Mouse (Mus musculus) midbrain, embryonic 13.5 days (tissue): ENCODE results near the gene Lrrc4b. TPM values are rescaled to one million over a fixed set of nuclear protein-coding genes. Genes with fewer than 3 reads are reported as not detected.
A peak's percentile ranks its signal among the peaks of the same experiment; 100 is the strongest.

Source experiments
- ATAC-seq: fragments of 200-750 bp; cut with Nextera tagmentation; 2 replicates; pipeline ENCODE4 v1.8.0; 2017; ENCODE audit warnings: mild to moderate bottlenecking, moderate TSS enrichment, moderate library complexity
- H3K27ac ChIP-seq: fragments of 300-500 bp; sonication (generic); 2 replicates; pipeline ENCODE4 v1.5.1; 2015; ENCODE audit warnings: inconsistent platforms, mild to moderate bottlenecking, moderate library complexity
- H3K27me3 ChIP-seq: fragments of 300-500 bp; sonication (generic); 2 replicates; pipeline ENCODE4 v1.6.1; 2015; ENCODE audit warnings: mild to moderate bottlenecking, inconsistent platforms
- H3K36me3 ChIP-seq: fragments of 300-500 bp; sonication (generic); 2 replicates; pipeline ENCODE4 v1.6.1; 2015; ENCODE audit warnings: mild to moderate bottlenecking, inconsistent platforms
- H3K4me1 ChIP-seq: fragments of 300-500 bp; sonication (generic); replicated peaks from 2 replicates; pipeline ENCODE4 v1.6.1; 2015; ENCODE audit warnings: inconsistent platforms
- H3K4me2 ChIP-seq: fragments of 300-500 bp; sonication (generic); replicated peaks from 2 replicates; pipeline ENCODE4 v1.6.1; 2015; ENCODE audit warnings: moderate library complexity, mild to moderate bottlenecking, inconsistent platforms
- H3K4me3 ChIP-seq: fragments of 300-500 bp; sonication (generic); replicated peaks from 2 replicates; pipeline ENCODE4 v1.5.1; 2015; ENCODE audit warnings: mild to moderate bottlenecking, inconsistent platforms
- H3K9ac ChIP-seq: fragments of 300-500 bp; sonication (generic); replicated peaks from 2 replicates; pipeline ENCODE4 v1.6.1; 2015; ENCODE audit warnings: mild to moderate bottlenecking, inconsistent platforms
- H3K9me3 ChIP-seq: fragments of 300-500 bp; sonication (generic); 2 replicates; pipeline ENCODE4 v1.6.1; 2016; ENCODE audit warnings: mild to moderate bottlenecking, inconsistent platforms
- WGBS: fragments of 180-500 bp; shearing (Covaris S2); methylation state at CpG from one replicate; pipeline ENCODE4 v1.1.7; 2015; 5-methylcytosine and 5-hydroxymethylcytosine counted together
- polyA plus RNA-seq: library from polyadenylated mRNA; unstranded; fragments of >200 nt; fragmentation: Nextera tagmentation; extraction: Ambion mirVana; gene quantifications from 2 replicates; pipeline ENCODE4 v1.2.1, GENCODE M21; 2015

The Lrrc4b gene
- polyA plus RNA-seq, 1 experiment from 2014 or later = 15.7 TPM

GRCm38 (mm10) chr7:44466888-44467311, 38.1 kb downstream of the Lrrc4b start:
- Histone ChIP-seq H3K9me3 (no peaks in the 10 kb centered on the region), H3K36me3 (peaks cover 24% of the 10 kb centered on the region), H3K27me3 (0 out of 2 replicates have a peak, but pooled peaks cover 1% of the 10 kb centered on the region), H3K9ac (no peak overlapping the region), H3K4me3 (no peak overlapping the region), H3K27ac (peak overlapping the region; percentile 92), H3K4me1 (peaks cover 78% of the 10 kb centered on the region), H3K4me2 (no peak overlapping the region)
- peak; percentile 1; the same call in 1 of the 2 replicates for ATAC-seq
- 78% methylated on average over 16 of the region's 16 CpGs for WGBS

GRCm38 (mm10) chr7:44467811-44468411, 39.1 kb downstream of the Lrrc4b start, which contains the start of gene Josd2:
Gene Josd2 (plus strand): TSS chr7:44467980.
- Histone ChIP-seq H3K9ac (peak within 1 kb of the TSS; percentile 69), H3K36me3 (peaks cover 14% of the 10 kb centered on the region), H3K27me3 (no peaks in the 10 kb centered on the region), H3K4me3 (peak within 1 kb of the TSS; percentile 51), H3K4me1 (peaks cover 78% of the 10 kb centered on the region), H3K4me2 (peak within 1 kb of the TSS; percentile 74), H3K9me3 (no peaks in the 10 kb centered on the region), H3K27ac (peak within 1 kb of the TSS; percentile 92)
- 1% methylated on average over 42 of the region's 42 CpGs for WGBS
- peak; percentile 96 for ATAC-seq

GRCm38 (mm10) chr7:44468644-44469285, 39.9 kb downstream of the Lrrc4b start:
- peaks cover 77% of the 10 kb centered on the region for H3K4me1 ChIP-seq
- no peaks in the 10 kb centered on the region for H3K9me3 ChIP-seq
- no peak for ATAC-seq
- peaks cover 6% of the 10 kb centered on the region for H3K36me3 ChIP-seq
- 58% methylated on average over 15 of the region's 15 CpGs for WGBS
- H3K27ac ChIP-seq = peak overlapping the region; percentile 92
- peak overlapping the region; percentile 69 for H3K9ac ChIP-seq
- H3K27me3 ChIP-seq = no peaks in the 10 kb centered on the region
- peak overlapping the region; percentile 51 for H3K4me3 ChIP-seq
- H3K4me2 ChIP-seq = peak overlapping the region; percentile 74

GRCm38 (mm10) chr7:44469677-44470675, 41.2 kb downstream of the Lrrc4b start:
- Histone ChIP-seq H3K4me1 (peaks cover 77% of the 10 kb centered on the region), H3K27me3 (no peaks in the 10 kb centered on the region), H3K9me3 (no peaks in the 10 kb centered on the region), H3K27ac (peak overlapping the region; percentile 92), H3K36me3 (no peaks in the 10 kb centered on the region), H3K4me3 (no peak overlapping the region), H3K9ac (peak overlapping the region; percentile 11; the same call in 1 of the 2 replicates), H3K4me2 (peak overlapping the region; percentile 74; the same call in 1 of the 2 replicates)
- no peak for ATAC-seq
- 90% methylated on average over 16 of the region's 16 CpGs for WGBS

GRCm38 (mm10) chr7:44470696-44471612, 42.1 kb downstream of the Lrrc4b start:
- no peak for ATAC-seq
- Histone ChIP-seq H3K4me1 (peaks cover 73% of the 10 kb centered on the region), H3K27ac (no peak overlapping the region), H3K9me3 (no peaks in the 10 kb centered on the region), H3K9ac (no peak overlapping the region), H3K4me2 (no peak overlapping the region), H3K27me3 (0 out of 2 replicates have a peak, but pooled peaks cover 2% of the 10 kb centered on the region), H3K36me3 (no peaks in the 10 kb centered on the region), H3K4me3 (no peak overlapping the region)
- WGBS = 86% methylated on average over 16 of the region's 16 CpGs

GRCm38 (mm10) chr7:44471880-44472557, 43.2 kb downstream of the Lrrc4b start:
- WGBS = 55% methylated on average over 6 of the region's 6 CpGs
- H3K4me3 ChIP-seq = no peak overlapping the region

GRCm38 (mm10) chr7:44472558-44472885, 43.7 kb downstream of the Lrrc4b start:
- peaks cover 59% of the 10 kb centered on the region for H3K4me1 ChIP-seq
- H3K27ac ChIP-seq = no peak overlapping the region; the same call in 1 of the 2 replicates
- 17% methylated on average over 1 of the region's 1 CpGs for WGBS
- H3K9ac ChIP-seq = no peak overlapping the region
- no peak overlapping the region for H3K4me3 ChIP-seq
- peaks cover 13% of the 10 kb centered on the region for H3K27me3 ChIP-seq
- no peak overlapping the region for H3K4me2 ChIP-seq
- H3K9me3 ChIP-seq = no peaks in the 10 kb centered on the region
- H3K36me3 ChIP-seq = no peaks in the 10 kb centered on the region
- ATAC-seq = no peak

More at GRCm38 (mm10) chr7:44471880-44472557, 43.2 kb downstream of the Lrrc4b start:
- ATAC-seq = no peak
- Histone ChIP-seq H3K9me3 (no peaks in the 10 kb centered on the region), H3K4me1 (peaks cover 64% of the 10 kb centered on the region), H3K36me3 (no peaks in the 10 kb centered on the region), H3K4me2 (no peak overlapping the region), H3K9ac (no peak overlapping the region), H3K27me3 (peaks cover 8% of the 10 kb centered on the region; the same call in 1 of the 2 replicates), H3K27ac (no peak overlapping the region; the same call in 1 of the 2 replicates)

GRCm38 (mm10) chr7:44472961-44473646, 44.3 kb downstream of the Lrrc4b start:
- Histone ChIP-seq H3K27me3 (peaks cover 18% of the 10 kb centered on the region), H3K27ac (no peak overlapping the region), H3K9me3 (no peaks in the 10 kb centered on the region), H3K36me3 (no peaks in the 10 kb centered on the region), H3K9ac (peak overlapping the region; percentile 32; the same call in 1 of the 2 replicates), H3K4me2 (no peak overlapping the region), H3K4me3 (no peak overlapping the region), H3K4me1 (peaks cover 59% of the 10 kb centered on the region)
- no peak for ATAC-seq
- 66% methylated on average over 9 of the region's 9 CpGs for WGBS

- 16% methylated on average over 4 of the region's 4 CpGs for WGBS
- peak; percentile 83 for ATAC-seq
- H3K9me3 ChIP-seq = no peaks in the 10 kb centered on the region
- peaks cover 29% of the 10 kb centered on the region for H3K27me3 ChIP-seq
- peak overlapping the region; percentile 9; the same call in 1 of the 2 replicates for H3K4me2 ChIP-seq
- no peak overlapping the region for H3K4me3 ChIP-seq
- peak overlapping the region; percentile 76 for H3K27ac ChIP-seq
- peak overlapping the region; percentile 39 for H3K9ac ChIP-seq
- no peaks in the 10 kb centered on the region for H3K36me3 ChIP-seq
- H3K4me1 ChIP-seq = peaks cover 48% of the 10 kb centered on the region
These were observed 45.6 kb downstream of the Lrrc4b start for GRCm38 (mm10) chr7:44474419-44474818.

- ATAC-seq = peak; percentile 36
- WGBS = 48% methylated on average over 5 of the region's 5 CpGs
- Histone ChIP-seq H3K4me1 (peaks cover 41% of the 10 kb centered on the region), H3K9ac (no peak overlapping the region), H3K36me3 (no peaks in the 10 kb centered on the region), H3K4me2 (no peak overlapping the region), H3K9me3 (no peaks in the 10 kb centered on the region), H3K27ac (peak overlapping the region; percentile 76), H3K27me3 (peaks cover 35% of the 10 kb centered on the region), H3K4me3 (no peak overlapping the region)
These were observed 46.3 kb downstream of the Lrrc4b start for GRCm38 (mm10) chr7:44475046-44475614.
